Mouse (Mus musculus) CH12.LX (cell line): ENCODE results near the gene Dnah17.
A peak's percentile ranks its signal among the peaks of the same experiment; 100 is the strongest.

ENCODE experiments used
- CTCF ChIP-seq, 2 experiments: IDR thresholded peaks in 1 of 2; conservative IDR thresholded peaks in 1 of 2; 2 replicates each; pipeline ENCODE4 v1.5.1; 2011 to 2012; ENCODE audit warnings: low read depth in 2 of 2, low read length in 2 of 2, improper control_type of control experiment in 1 of 2, inconsistent platforms in 1 of 2, mild to moderate bottlenecking in 1 of 2, moderate library complexity in 1 of 2
- MAFK ChIP-seq: IDR thresholded peaks from 2 replicates; pipeline ENCODE4 v1.6.1; 2011; ENCODE audit warnings: low read length, improper control_type of control experiment; ENCODE audit not compliant: insufficient replicate concordance

DNA sequence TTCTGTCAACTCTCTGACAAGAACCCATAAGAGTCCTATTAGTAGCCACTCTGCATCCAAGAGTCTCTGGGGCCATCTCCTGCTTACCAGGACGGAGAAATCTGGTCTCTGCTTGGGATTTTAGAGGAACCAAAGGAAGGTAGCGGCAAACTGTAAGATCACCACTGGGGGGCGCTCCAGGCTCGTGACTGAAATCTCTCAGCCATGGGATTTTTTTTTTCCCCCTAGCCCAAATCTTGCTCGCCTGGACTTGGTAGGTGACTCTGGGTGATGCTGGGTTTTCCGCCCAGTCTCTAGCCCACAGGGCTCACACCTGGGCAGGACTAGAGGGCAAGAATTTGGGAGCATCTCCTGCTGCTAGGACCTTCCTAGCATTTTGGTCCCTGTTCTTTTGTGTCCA, 46.6 kb downstream of the Dnah17 start:
- no peak for TF ChIP-seq MAFK
- peak; percentile 73 to 98 for TF ChIP-seq CTCF (conservative IDR thresholded peaks at IDR 0.05 in 1 of 2, IDR thresholded peaks at IDR 0.05 in 1 of 2; ENCODE audit: low read depth in 2 of 2, low read length in 2 of 2)
